Mouse (Mus musculus) midbrain, embryonic 16.5 days (tissue): ENCODE measurements around the gene Pofut2. TPM values are rescaled to one million over a fixed set of nuclear protein-coding genes. Genes with fewer than 3 reads are reported as not detected.

Experiments
- ATAC-seq: fragments of 200-750 bp; cut with Nextera tagmentation; 2 replicates; pipeline ENCODE4 v1.8.0; 2017; ENCODE audit warnings: moderate TSS enrichment
- H3K27ac ChIP-seq: fragments of 300-500 bp; sonication (generic); 2 replicates; pipeline ENCODE4 v1.5.1; 2014; ENCODE audit warnings: mild to moderate bottlenecking, low read length, mixed read lengths
- H3K27me3 ChIP-seq: fragments of 300-500 bp; sonication (generic); 2 replicates; pipeline ENCODE4 v1.6.1; 2014; ENCODE audit warnings: low read depth, low read length, mixed read lengths; ENCODE audit not compliant: control insufficient read depth, insufficient read depth
- H3K36me3 ChIP-seq: fragments of 300-500 bp; sonication (generic); 2 replicates; pipeline ENCODE4 v1.6.1; 2014; ENCODE audit warnings: mild to moderate bottlenecking, low read length, moderate library complexity, mixed read lengths; ENCODE audit not compliant: control insufficient read depth, insufficient read depth
- H3K4me1 ChIP-seq: fragments of 300-500 bp; sonication (generic); 2 replicates; pipeline ENCODE4 v1.6.1; 2014; ENCODE audit warnings: mild to moderate bottlenecking, low read length, mixed read lengths; ENCODE audit not compliant: control insufficient read depth, insufficient read depth
- H3K4me2 ChIP-seq: fragments of 300-500 bp; sonication (generic); 2 replicates; pipeline ENCODE4 v1.6.1; 2014; ENCODE audit warnings: mild to moderate bottlenecking, low read length, mixed read lengths
- H3K4me3 ChIP-seq: fragments of 300-500 bp; sonication (generic); 2 replicates; pipeline ENCODE4 v1.5.1; 2014; ENCODE audit warnings: low read depth, mild to moderate bottlenecking, low read length, moderate library complexity, mixed read lengths
- H3K9ac ChIP-seq: fragments of 300-500 bp; sonication (generic); 2 replicates; pipeline ENCODE4 v1.6.1; 2014; ENCODE audit warnings: low read depth, low read length, mixed read lengths
- H3K9me3 ChIP-seq: fragments of 300-500 bp; sonication (generic); replicated peaks from 2 replicates; pipeline ENCODE4 v1.6.1; 2014; ENCODE audit warnings: mild to moderate bottlenecking, low read length, mixed read lengths; ENCODE audit not compliant: control insufficient read depth, poor library complexity, severe bottlenecking
- WGBS: fragments of 180-500 bp; shearing (Covaris S2); extraction: QIAGEN DNeasy Blood & Tissue Kit; methylation state at CpG from one replicate; pipeline ENCODE4 v1.1.7; 2014; 5-methylcytosine and 5-hydroxymethylcytosine counted together
- polyA plus RNA-seq: library from polyadenylated mRNA; unstranded; fragments of >200 nt; fragmentation: Nextera tagmentation; extraction: Ambion mirVana; gene quantifications from 2 replicates; pipeline ENCODE4 v1.2.1, GENCODE M21; 2015

The Pofut2 gene
- polyA plus RNA-seq, 1 experiment from 2014 or later: 52.5 TPM

DNA sequence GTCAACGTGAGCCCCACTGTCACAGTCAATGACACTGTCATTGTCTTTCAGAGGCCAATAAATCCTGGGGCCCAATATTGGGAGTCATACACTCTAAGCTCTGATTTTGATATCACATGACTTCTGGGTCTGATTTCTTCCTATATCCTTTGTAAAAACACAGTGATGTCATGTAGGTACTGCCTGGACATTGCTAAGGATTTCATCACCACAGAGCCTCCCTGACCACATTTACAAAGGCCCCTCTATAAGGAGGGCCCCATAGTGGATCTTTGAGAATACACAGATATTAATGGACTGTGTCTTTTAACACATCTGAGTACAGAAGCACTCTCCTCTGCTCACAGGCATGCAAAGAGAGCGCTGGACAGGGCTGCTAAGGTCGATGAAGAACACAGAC is 16.6 kb upstream of the Pofut2 start:
- H3K4me3 ChIP-seq: no peak overlapping the region
- no peak overlapping the region for H3K27ac ChIP-seq
- no peaks in the 10 kb centered on the region for H3K36me3 ChIP-seq
- no peak overlapping the region for H3K9ac ChIP-seq
- WGBS: 84% methylated on average over 3 of the region's 3 CpGs
- no peaks in the 10 kb centered on the region for H3K9me3 ChIP-seq
- H3K4me1 ChIP-seq: no peaks in the 10 kb centered on the region
- ATAC-seq: no peak
- no peak overlapping the region for H3K4me2 ChIP-seq
- no peaks in the 10 kb centered on the region for H3K27me3 ChIP-seq

DNA sequence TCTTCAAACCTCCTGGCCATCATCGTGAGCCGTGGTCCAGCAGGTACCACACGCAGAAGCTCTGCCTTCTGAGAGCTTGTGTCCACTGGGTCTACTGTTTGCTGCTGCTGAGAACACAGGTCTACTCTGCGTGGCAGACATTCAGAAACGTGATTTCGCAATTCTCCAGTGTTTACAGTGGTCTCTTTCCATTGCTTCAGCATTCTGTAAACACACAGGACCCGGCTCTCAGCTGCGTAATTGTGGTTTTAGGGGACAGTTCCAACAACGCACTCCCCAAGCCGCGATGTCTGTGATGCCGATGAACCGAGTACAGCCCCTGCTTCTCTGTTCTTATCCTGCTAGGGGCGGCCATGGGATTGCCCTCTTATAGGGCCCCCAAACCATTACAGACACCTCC is 16.1 kb upstream of the Pofut2 start:
- Histone ChIP-seq H3K27me3 (no peaks in the 10 kb centered on the region), H3K4me3 (no peak overlapping the region), H3K9me3 (no peaks in the 10 kb centered on the region), H3K4me2 (no peak overlapping the region), H3K4me1 (no peaks in the 10 kb centered on the region), H3K9ac (no peak overlapping the region), H3K36me3 (no peaks in the 10 kb centered on the region), H3K27ac (no peak overlapping the region)
- ATAC-seq: no peak
- WGBS: 88% methylated on average over 14 of the region's 14 CpGs

DNA sequence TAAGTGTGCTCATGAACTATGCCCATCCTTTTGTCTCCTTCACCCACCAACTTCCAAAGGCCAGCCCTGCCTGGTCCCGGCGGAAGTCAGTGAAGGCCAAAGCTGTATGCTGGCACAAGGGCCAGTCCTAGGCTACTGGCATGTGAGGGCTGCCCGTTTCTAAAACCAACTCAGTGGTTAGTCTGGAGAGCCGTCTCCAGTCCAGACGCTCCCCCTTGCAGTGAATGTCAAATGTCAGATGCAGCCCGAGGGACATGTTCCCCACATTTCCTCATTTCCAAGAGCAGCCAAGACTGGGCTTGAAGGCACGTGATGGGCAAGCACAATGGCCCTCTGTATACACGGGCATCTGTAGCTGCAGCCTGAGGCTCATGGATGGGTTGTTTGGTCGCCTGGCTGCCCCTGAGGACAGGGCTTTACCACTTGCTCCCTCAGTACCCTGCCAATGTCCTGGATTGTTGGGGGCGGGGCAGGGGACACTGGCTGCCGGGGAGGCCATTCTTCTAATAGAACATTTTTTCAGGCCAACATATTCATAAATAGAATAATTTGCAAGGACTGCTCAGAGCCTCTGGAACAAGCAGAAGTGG is 15.4 kb upstream of the Pofut2 start:
- no peak overlapping the region for H3K4me2 ChIP-seq
- H3K4me1 ChIP-seq: no peaks in the 10 kb centered on the region
- no peaks in the 10 kb centered on the region for H3K36me3 ChIP-seq
- no peaks in the 10 kb centered on the region for H3K27me3 ChIP-seq
- 76% methylated on average over 11 of the region's 11 CpGs for WGBS
- no peak overlapping the region for H3K4me3 ChIP-seq
- no peak overlapping the region for H3K9ac ChIP-seq
- H3K27ac ChIP-seq: no peak overlapping the region
- no peaks in the 10 kb centered on the region for H3K9me3 ChIP-seq
- no peak for ATAC-seq

DNA sequence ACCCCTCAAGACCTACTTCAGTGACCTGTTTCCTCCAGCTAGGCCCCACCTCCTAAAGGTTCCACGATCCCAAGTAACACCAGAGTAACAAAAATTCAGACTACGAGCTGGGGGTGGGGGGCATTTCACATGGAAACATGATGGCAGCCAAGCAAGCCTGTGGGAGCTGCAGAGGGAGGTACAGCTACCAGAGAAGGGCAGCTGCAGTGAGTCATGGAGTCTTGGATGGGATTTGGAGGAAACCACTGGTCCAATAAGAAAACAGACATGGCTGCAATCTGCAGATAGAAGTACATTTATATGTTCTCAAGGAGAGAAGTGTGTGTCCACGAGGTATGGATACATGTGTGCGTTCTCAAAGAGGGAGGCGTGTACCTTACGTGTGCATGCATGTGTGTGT is 14.2 kb upstream of the Pofut2 start:
- no peak overlapping the region for H3K9ac ChIP-seq
- H3K27ac ChIP-seq: no peak overlapping the region
- no peaks in the 10 kb centered on the region for H3K36me3 ChIP-seq
- no peaks in the 10 kb centered on the region for H3K9me3 ChIP-seq
- H3K4me2 ChIP-seq: no peak overlapping the region
- H3K4me3 ChIP-seq: no peak overlapping the region
- WGBS: 95% methylated on average over 6 of the region's 6 CpGs
- H3K27me3 ChIP-seq: no peaks in the 10 kb centered on the region
- no peak for ATAC-seq
- H3K4me1 ChIP-seq: no peaks in the 10 kb centered on the region

DNA sequence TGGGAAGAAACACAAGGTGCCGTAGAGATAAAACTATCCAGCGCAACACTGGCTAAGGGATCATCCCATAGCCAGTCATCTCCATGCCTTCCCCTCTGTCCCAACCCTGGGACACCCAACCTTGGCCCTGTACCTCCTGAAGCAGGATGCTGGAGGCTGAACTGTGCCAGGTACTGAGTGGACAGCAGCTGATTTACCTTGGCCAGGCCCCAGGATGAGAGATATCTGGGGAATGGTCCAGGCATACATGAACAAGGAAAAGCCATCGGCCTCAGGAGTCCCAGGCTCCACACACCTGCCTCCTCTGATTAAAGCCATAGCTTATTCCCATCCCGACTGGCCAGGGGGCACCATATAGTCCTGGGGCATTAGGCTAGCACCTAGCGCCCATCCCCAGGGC is 12.0 kb upstream of the Pofut2 start:
- no peak overlapping the region for H3K9ac ChIP-seq
- no peaks in the 10 kb centered on the region for H3K36me3 ChIP-seq

DNA sequence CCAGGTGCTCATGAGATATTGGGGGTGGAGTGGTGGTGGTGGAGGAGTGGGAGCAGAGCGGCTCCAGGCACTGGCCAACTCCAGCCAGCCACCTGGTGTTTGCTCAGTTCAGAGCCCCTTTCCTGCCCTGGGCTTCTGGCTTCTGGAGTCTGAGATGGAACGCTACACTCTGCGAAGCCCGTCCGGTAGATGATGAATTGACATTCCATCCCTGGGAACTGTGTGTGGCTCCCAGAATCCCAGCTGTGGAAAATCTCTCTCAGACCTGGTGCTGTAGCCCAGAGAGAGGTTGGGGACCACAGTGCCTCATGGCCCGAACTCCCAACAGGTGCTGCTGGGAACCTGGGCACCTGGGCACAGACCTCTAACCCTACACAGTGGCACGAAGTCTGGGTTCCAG is 11.3 kb upstream of the Pofut2 start:
- no peak overlapping the region for H3K27ac ChIP-seq
- H3K36me3 ChIP-seq: no peaks in the 10 kb centered on the region
- no peak for ATAC-seq
- WGBS: 90% methylated on average over 7 of the region's 7 CpGs
- H3K4me1 ChIP-seq: no peaks in the 10 kb centered on the region
- H3K9ac ChIP-seq: no peak overlapping the region
- no peak overlapping the region for H3K4me3 ChIP-seq
- H3K9me3 ChIP-seq: no peaks in the 10 kb centered on the region
- H3K27me3 ChIP-seq: no peaks in the 10 kb centered on the region
- H3K4me2 ChIP-seq: no peak overlapping the region

More for the DNA sequence above, 12.0 kb upstream of the Pofut2 start:
- H3K27me3 ChIP-seq: no peaks in the 10 kb centered on the region
- WGBS: 89% methylated on average over 5 of the region's 5 CpGs
- no peak overlapping the region for H3K4me2 ChIP-seq
- no peak overlapping the region for H3K4me3 ChIP-seq
- no peaks in the 10 kb centered on the region for H3K9me3 ChIP-seq
- no peak overlapping the region for H3K27ac ChIP-seq
- no peaks in the 10 kb centered on the region for H3K4me1 ChIP-seq
- no peak for ATAC-seq

DNA sequence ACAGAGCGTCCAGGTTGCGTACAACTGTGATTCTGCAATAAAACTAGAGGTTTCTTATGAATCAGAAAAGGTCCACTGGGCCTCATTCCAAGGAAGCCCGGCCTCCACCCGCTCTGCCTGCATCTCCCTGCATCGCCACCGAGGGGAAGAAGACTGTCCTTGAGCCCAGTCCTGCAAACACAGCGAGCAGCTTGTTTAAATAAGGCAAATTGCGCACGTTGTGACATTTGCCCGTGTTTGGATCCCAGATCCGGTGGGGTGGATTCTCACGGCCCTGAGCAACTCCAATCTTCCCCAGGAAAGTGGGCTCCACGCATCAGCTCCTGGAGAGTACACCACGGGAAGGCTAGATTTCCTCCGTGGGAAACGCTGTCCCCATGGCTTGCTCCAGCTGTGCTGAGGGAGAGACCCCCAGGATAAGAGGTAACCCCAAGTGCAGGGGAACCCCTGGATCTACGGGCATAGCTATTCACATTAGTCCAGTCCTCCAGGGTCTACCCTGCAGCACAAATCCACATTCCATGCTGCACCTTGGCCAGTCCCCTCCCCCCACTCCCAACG is 7.7 kb upstream of the Pofut2 start:
- Histone ChIP-seq H3K27ac (no peak overlapping the region), H3K4me2 (no peak overlapping the region), H3K4me1 (peaks cover 4% of the 10 kb centered on the region; the same call in 1 of the 2 replicates), H3K36me3 (no peaks in the 10 kb centered on the region), H3K4me3 (no peak overlapping the region), H3K9ac (no peak overlapping the region), H3K9me3 (no peaks in the 10 kb centered on the region), H3K27me3 (no peaks in the 10 kb centered on the region)
- 68% methylated on average over 18 of the region's 18 CpGs for WGBS
- ATAC-seq: no peak

DNA sequence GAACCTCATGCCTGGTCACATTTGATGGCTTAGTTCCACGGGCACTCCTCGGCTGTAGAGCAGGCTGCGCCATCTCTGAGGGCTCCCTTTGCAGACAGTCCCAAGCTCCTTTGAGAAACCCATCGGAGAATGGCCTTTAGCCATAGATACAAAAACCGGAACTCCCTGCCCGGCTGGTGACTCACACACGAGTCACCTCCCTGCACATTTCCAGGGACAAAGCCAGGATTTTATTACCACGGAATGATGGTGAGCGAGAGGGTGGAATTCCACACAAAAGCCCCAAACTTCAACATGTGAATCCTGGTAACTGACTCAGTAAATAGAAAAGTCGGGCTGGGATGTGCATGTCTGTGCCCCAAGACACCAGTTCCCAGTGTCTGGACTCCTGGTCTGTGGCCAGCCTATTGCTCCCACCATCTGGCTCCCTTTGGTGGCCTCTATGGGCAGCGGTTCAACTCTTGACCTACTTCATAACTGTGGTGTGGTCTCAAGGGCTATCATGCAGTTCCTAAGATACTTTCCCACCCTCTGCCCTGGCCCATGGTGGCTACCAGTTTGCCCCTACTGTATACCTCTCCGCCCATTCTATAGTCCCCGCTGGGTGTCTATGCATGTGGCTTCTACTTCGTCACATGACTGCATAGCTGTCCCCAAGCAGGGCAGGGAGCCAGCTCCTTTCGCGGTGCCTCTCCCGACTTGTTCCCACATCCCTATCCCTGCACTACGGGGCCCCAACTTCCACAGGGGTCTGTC is 7.1 kb upstream of the Pofut2 start:
- peak; percentile 22; the same call in 1 of the 2 replicates for ATAC-seq
- H3K4me3 ChIP-seq: no peak overlapping the region
- H3K4me2 ChIP-seq: no peak overlapping the region
- H3K27ac ChIP-seq: no peak overlapping the region
- no peaks in the 10 kb centered on the region for H3K27me3 ChIP-seq
- H3K9ac ChIP-seq: no peak overlapping the region
- WGBS: 73% methylated on average over 18 of the region's 18 CpGs
- peaks cover 4% of the 10 kb centered on the region; the same call in 1 of the 2 replicates for H3K4me1 ChIP-seq
- no peaks in the 10 kb centered on the region for H3K36me3 ChIP-seq
- no peaks in the 10 kb centered on the region for H3K9me3 ChIP-seq

DNA sequence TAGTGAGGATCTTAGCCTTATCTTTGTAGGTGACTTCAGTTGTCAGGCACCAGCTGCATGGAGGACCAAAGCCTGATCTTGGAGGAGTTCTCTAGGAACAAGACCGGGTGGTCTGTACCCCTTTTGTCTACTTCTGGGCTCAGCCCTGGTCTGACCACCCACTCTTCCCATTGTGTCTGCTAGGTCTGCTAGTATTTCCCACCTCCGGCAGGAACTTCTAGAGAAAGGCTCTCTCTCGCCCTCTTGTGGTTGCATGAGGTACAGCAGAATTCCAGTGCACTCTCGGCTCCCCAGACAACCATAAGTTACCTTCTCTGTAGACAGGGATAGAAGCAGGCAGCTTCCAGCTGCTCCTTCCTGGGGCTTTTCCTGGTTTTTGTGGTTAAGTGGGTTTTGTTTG is 6.2 kb upstream of the Pofut2 start:
- Histone ChIP-seq H3K9ac (no peak overlapping the region), H3K36me3 (no peaks in the 10 kb centered on the region), H3K9me3 (no peaks in the 10 kb centered on the region), H3K4me3 (no peak overlapping the region), H3K4me1 (peaks cover 4% of the 10 kb centered on the region; the same call in 1 of the 2 replicates), H3K4me2 (no peak overlapping the region), H3K27ac (no peak overlapping the region), H3K27me3 (no peaks in the 10 kb centered on the region)
- WGBS: 0% methylated on average over 4 of the region's 4 CpGs
- ATAC-seq: peak; percentile 57; the same call in 1 of the 2 replicates
